Mouse (Mus musculus) liver, postnatal 0 days (tissue): ENCODE measurements around the gene Ntrk1.

Experiments
- CTCF ChIP-seq: sonication (generic); IDR thresholded peaks from 2 replicates; pipeline ENCODE4 v1.5.1; 2016; ENCODE audit warnings: antibody characterized with exemption, low read depth
- EP300 ChIP-seq: IDR thresholded peaks from 2 replicates; pipeline ENCODE4 v1.6.1; 2016; ENCODE audit warnings: antibody characterized with exemption, low read depth, mild to moderate bottlenecking

GRCm38 (mm10) chr3:87742735-87743134 lies 52.2 kb downstream of the Ntrk1 start:
- TF ChIP-seq CTCF: no peak
- TF ChIP-seq EP300: no peak
